Mouse (Mus musculus) limb, embryonic 15.5 days (tissue): ENCODE measurements at regions not wholly inside any gene's neighbourhood (a gene's known extent, or its start where the extent isn't known, plus 50 kb on each side); places are given as distances from the start of the nearest gene placed in this dataset.
A peak's percentile ranks its signal among the peaks of the same experiment; 100 is the strongest.

Experiments used
- ATAC-seq: fragments of 200-750 bp; cut with Nextera tagmentation; 2 replicates; pipeline ENCODE4 v1.8.0; 2017; ENCODE audit warnings: low read depth, moderate TSS enrichment; ENCODE audit not compliant: insufficient number of reproducible peaks, low FRiP score, low TSS enrichment
- H3K27ac ChIP-seq: fragments of 300-500 bp; sonication (generic); 2 replicates; pipeline ENCODE4 v1.5.1; 2015; ENCODE audit warnings: moderate library complexity, mild to moderate bottlenecking, inconsistent platforms
- H3K27me3 ChIP-seq: fragments of 300-500 bp; sonication (generic); 2 replicates; pipeline ENCODE4 v1.6.1; 2015; ENCODE audit warnings: inconsistent platforms
- H3K36me3 ChIP-seq: fragments of 300-500 bp; sonication (generic); 2 replicates; pipeline ENCODE4 v1.6.1; 2015; ENCODE audit warnings: inconsistent platforms
- H3K4me1 ChIP-seq: fragments of 300-500 bp; sonication (generic); 2 replicates; pipeline ENCODE4 v1.6.1; 2015; ENCODE audit warnings: inconsistent platforms
- H3K4me2 ChIP-seq: fragments of 300-500 bp; sonication (generic); 2 replicates; pipeline ENCODE4 v1.6.1; 2015; ENCODE audit warnings: mild to moderate bottlenecking, inconsistent platforms
- H3K4me3 ChIP-seq: fragments of 300-500 bp; sonication (generic); 2 replicates; pipeline ENCODE4 v1.5.1; 2015; ENCODE audit warnings: mild to moderate bottlenecking, inconsistent platforms
- H3K9ac ChIP-seq: fragments of 300-500 bp; sonication (generic); 2 replicates; pipeline ENCODE4 v1.6.1; 2015; ENCODE audit warnings: inconsistent platforms
- H3K9me3 ChIP-seq: fragments of 300-500 bp; sonication (generic); 2 replicates; pipeline ENCODE4 v1.6.1; 2016; ENCODE audit warnings: inconsistent platforms
- WGBS: fragments of 180-500 bp; shearing (Covaris S2); methylation state at CpG from one replicate; pipeline ENCODE4 v1.1.7; 2015; 5-methylcytosine and 5-hydroxymethylcytosine counted together

GRCm38 (mm10) chr10:118722671-118723070 lies 147.3 kb downstream of the Dyrk2 start:
- Histone ChIP-seq H3K9me3 (no peaks in the 10 kb centered on the region), H3K27me3 (no peaks in the 10 kb centered on the region), H3K27ac (peak overlapping the region; percentile 55), H3K36me3 (no peaks in the 10 kb centered on the region), H3K4me2 (no peak overlapping the region), H3K4me3 (no peak overlapping the region), H3K9ac (no peak overlapping the region), H3K4me1 (peaks cover 17% of the 10 kb centered on the region)
- WGBS = 48% methylated on average over 3 of the region's 3 CpGs
- ATAC-seq = no peak

DNA sequence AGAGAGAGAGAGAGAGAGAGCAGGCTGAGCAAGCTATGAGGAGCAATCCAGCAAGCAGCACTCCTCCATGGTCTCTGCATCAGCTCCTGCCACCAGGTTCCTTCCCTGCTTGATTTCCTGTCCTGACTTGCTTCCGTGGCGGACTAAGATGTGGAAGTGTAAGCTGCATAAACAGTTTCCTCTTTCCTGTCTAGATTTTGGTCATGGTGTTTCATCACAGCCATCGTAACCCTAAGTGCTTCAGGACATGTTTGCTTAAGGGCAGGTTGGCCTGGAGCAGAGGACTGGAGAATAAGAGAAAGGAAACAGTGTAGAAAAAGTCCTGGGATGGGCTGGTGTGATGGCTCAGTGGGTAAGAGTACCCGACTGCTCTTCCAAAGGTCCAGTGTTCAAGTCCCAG lies 133.9 kb downstream of the Dyrk2 start:
- no peak for ATAC-seq
- H3K4me1 ChIP-seq = no peaks in the 10 kb centered on the region
- H3K4me2 ChIP-seq = no peak overlapping the region
- no peak overlapping the region for H3K4me3 ChIP-seq
- H3K9ac ChIP-seq = no peak overlapping the region
- H3K27me3 ChIP-seq = no peaks in the 10 kb centered on the region
- no peak overlapping the region for H3K27ac ChIP-seq
- 86% methylated on average over 4 of the region's 4 CpGs for WGBS
- H3K9me3 ChIP-seq = no peaks in the 10 kb centered on the region
- H3K36me3 ChIP-seq = no peaks in the 10 kb centered on the region

DNA sequence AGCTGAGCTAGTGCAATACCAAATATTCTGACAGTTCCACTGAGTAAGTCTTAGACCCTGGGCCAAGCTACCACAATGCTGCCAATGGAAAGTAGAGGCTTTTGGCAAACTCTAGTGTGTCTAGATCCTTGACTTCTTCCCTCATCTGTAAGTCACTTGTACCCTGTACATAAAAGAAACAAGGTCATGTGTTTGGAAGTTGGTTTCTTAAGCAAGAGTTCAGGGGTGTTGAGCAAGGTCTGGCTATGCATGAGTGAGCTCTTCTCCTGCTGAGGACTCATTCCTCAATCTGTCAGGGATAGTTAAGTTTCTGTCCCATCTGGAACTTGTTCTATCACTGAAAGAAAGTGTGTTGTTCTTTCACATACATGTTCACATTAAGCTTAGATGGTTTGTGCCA lies 132.9 kb downstream of the Dyrk2 start:
- no peak for ATAC-seq

GRCm38 (mm10) chr10:118739849-118740481 lies 130.0 kb downstream of the Dyrk2 start:
- Histone ChIP-seq H3K9me3 (no peaks in the 10 kb centered on the region), H3K27me3 (no peaks in the 10 kb centered on the region), H3K9ac (no peak overlapping the region), H3K4me1 (no peaks in the 10 kb centered on the region), H3K27ac (no peak overlapping the region), H3K4me3 (no peak overlapping the region), H3K36me3 (no peaks in the 10 kb centered on the region), H3K4me2 (no peak overlapping the region)
- WGBS = 68% methylated on average over 10 of the region's 10 CpGs
- no peak for ATAC-seq

More for the DNA sequence above, 132.9 kb downstream of the Dyrk2 start:
- Histone ChIP-seq H3K36me3 (no peaks in the 10 kb centered on the region), H3K9me3 (no peaks in the 10 kb centered on the region), H3K4me2 (no peak overlapping the region), H3K4me3 (no peak overlapping the region), H3K27me3 (no peaks in the 10 kb centered on the region), H3K4me1 (no peaks in the 10 kb centered on the region), H3K27ac (no peak overlapping the region), H3K9ac (no peak overlapping the region)

DNA sequence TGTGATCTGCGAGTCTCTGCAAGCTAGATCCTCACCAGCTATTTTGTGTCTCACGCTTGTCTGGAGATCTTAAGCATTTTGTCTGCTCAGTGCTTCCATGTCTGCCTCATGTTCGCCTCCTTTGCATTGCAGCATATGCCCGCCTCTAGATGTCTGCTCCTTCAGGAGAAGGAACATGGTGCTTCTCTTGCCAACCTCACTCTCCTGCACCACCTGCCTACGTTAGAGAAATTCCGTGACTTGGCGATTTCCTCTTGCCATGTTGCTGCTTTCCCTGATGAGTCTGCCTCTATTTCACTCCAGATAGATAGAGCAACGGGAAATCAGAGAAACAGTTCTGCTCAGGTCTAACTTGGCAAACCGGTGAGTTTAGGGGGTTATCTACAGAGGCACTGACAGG lies 126.2 kb downstream of the Dyrk2 start:
- Histone ChIP-seq H3K4me1 (peaks cover 5% of the 10 kb centered on the region), H3K4me3 (no peak overlapping the region), H3K36me3 (no peaks in the 10 kb centered on the region), H3K9ac (no peak overlapping the region), H3K27ac (no peak overlapping the region), H3K9me3 (no peaks in the 10 kb centered on the region), H3K4me2 (no peak overlapping the region), H3K27me3 (no peaks in the 10 kb centered on the region)
- ATAC-seq = no peak
- WGBS = 87% methylated on average over 9 of the region's 9 CpGs

DNA sequence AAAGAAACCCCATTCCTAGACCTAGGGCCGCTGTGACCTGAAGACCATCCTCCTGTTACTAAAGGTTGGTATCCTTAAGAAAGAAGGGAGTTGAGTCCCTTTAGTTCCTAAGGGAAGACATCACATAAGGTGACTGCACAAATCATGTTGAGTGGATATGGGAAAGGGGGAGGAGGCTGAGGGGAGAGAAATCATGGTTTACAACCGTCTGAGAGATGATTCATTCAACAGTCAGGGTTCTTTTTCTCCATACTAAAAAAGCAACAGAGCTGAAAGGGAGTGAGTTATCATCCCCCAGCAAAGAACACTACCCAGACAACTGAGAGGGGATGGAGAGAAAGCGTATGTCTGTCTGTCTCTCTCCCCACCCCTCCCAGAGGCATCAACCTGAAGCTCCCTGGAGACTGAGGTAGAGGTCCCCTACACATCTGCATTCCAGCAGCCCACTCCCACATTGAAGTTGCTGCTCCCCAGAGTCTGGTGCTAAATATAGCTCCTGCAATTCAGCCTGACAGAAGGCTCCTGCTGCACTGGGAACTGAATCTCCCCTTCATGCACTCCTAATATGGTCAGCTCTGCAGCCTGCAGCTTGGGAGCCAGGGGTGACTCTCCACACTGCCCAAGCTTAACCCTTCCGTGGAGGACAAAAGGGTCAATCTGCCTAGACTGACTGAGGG lies 123.2 kb downstream of the Dyrk2 start:
- Histone ChIP-seq H3K36me3 (no peaks in the 10 kb centered on the region), H3K27me3 (no peaks in the 10 kb centered on the region), H3K4me2 (no peak overlapping the region), H3K4me3 (no peak overlapping the region), H3K9me3 (no peaks in the 10 kb centered on the region), H3K27ac (0 out of 2 replicates have a peak overlapping the region, but pooled peaks have one; percentile 27), H3K9ac (no peak overlapping the region), H3K4me1 (peaks cover 5% of the 10 kb centered on the region)
- ATAC-seq = no peak
- 48% methylated on average over 4 of the region's 4 CpGs for WGBS

DNA sequence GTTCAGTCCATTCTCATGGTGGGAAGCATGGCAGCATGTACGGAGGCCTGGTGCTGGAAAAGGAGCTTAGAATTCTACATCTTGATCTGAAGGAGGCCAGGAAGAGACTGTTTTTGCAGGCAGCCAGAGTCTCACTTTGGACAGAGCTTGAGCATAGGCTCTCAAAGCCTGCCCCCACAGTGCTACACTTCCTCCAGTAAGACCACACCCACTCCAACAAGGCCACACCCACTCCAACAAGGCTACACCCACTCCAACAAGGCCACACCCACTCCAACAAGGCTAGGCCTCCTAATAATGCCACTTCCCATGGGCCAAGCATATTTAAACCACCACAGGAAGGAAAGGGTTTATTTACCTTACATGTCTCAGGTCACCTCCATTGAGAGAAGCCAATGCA lies 121.0 kb downstream of the Dyrk2 start:
- whole genome bisulfite sequencing = 88% methylated on average over 1 of the region's 1 CpGs
- Histone ChIP-seq H3K36me3 (no peaks in the 10 kb centered on the region), H3K9me3 (no peaks in the 10 kb centered on the region), H3K4me3 (no peak overlapping the region), H3K9ac (no peak overlapping the region), H3K4me1 (peaks cover 5% of the 10 kb centered on the region), H3K4me2 (no peak overlapping the region), H3K27me3 (no peaks in the 10 kb centered on the region), H3K27ac (no peak overlapping the region)
- ATAC-seq = no peak; the same call in 1 of the 2 replicates

DNA sequence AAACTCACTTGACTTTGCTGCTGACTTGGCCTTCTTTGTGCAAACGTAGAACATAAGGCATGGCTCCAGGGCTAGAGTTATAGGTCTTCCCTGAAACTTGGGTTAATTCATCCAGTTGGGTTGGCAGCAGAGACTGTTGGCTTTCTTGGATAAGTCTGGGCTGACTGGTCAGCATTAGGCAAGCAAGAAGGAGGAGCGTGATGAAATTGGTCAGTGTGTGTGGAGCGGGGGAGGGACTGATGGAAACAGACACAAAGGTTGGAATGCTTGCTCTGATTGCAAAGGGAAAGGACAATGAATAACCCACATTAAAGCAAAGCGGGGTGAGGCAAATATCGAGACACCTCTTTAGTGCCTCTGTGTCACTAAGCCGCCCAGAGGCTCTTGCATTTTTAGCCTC lies 120.3 kb downstream of the Dyrk2 start:
- Histone ChIP-seq H3K9ac (no peak overlapping the region), H3K27me3 (no peaks in the 10 kb centered on the region), H3K4me3 (no peak overlapping the region), H3K9me3 (no peaks in the 10 kb centered on the region), H3K4me2 (no peak overlapping the region), H3K4me1 (peaks cover 5% of the 10 kb centered on the region), H3K36me3 (no peaks in the 10 kb centered on the region), H3K27ac (no peak overlapping the region)
- 84% methylated on average over 6 of the region's 6 CpGs for WGBS
- no peak for ATAC-seq

GRCm38 (mm10) chr10:118751110-118751509 lies 118.9 kb downstream of the Dyrk2 start:
- no peak overlapping the region for H3K4me2 ChIP-seq
- H3K9me3 ChIP-seq = no peaks in the 10 kb centered on the region
- H3K4me1 ChIP-seq = peaks cover 5% of the 10 kb centered on the region
- no peak for ATAC-seq
- H3K9ac ChIP-seq = no peak overlapping the region
- no peaks in the 10 kb centered on the region for H3K27me3 ChIP-seq
- no peaks in the 10 kb centered on the region for H3K36me3 ChIP-seq
- H3K27ac ChIP-seq = no peak overlapping the region
- H3K4me3 ChIP-seq = no peak overlapping the region
- 73% methylated on average over 2 of the region's 2 CpGs for WGBS

DNA sequence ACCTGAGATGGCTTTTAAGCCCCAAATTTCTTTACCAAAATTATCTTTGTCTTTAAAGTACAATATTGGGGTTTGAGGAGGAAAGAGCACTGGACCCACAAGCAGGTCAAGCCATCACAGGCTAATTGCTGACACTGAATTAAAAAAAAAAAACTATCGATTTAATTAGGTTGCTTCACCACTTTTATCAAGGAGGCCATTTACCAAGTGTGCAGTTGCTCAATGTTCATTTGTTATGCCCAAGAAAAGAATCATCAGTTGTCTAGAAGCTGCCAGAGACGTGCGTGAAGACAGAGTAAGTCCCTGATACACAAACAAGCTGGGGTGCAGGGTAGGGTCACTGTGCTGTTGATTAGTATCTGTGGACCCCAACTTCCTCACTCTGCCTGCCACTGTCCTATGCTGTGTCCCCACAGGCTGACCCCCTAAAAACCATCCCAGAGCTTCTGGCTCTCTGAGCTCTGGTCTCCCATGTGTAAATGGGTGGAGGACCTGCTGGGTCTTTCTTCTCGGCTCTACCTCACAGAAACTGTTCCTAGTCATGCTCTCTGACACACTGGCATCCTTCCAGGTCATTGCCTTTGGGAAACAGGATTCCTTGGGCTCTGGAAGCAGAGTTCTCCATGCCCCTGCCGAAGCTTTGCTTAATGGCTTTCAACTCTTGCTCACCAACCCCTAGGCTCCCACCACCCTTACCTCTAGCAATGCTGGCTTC lies 116.8 kb downstream of the Dyrk2 start:
- no peaks in the 10 kb centered on the region for H3K36me3 ChIP-seq
- no peaks in the 10 kb centered on the region for H3K27me3 ChIP-seq
- no peak overlapping the region for H3K4me2 ChIP-seq
- no peak overlapping the region for H3K4me3 ChIP-seq
- no peak overlapping the region for H3K9ac ChIP-seq
- 82% methylated on average over 5 of the region's 5 CpGs for WGBS
- no peak overlapping the region for H3K27ac ChIP-seq
- H3K9me3 ChIP-seq = no peaks in the 10 kb centered on the region
- no peak for ATAC-seq
- no peaks in the 10 kb centered on the region for H3K4me1 ChIP-seq

DNA sequence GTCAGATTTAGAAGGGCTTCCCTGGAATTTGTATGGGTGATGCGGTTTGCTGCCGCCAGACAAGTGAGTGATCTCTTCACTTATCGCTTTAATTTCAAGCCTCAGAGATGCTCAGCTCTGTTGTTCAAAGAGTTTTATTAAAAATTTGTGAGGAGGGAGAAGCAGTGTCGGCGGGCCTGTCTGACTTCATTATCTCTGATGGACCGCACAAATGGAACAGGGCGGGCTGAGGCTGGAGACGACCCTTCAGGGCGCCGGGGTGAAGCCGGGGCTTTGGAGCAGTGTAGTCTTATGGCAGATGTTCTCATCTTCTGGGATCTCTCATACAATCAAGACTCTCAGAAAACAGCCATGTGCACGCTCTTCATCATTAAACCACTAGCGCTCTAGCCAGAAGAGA lies 115.2 kb downstream of the Dyrk2 start:
- Histone ChIP-seq H3K27me3 (no peaks in the 10 kb centered on the region), H3K27ac (no peak overlapping the region), H3K4me1 (no peaks in the 10 kb centered on the region), H3K9ac (no peak overlapping the region), H3K4me2 (no peak overlapping the region), H3K4me3 (no peak overlapping the region), H3K36me3 (no peaks in the 10 kb centered on the region), H3K9me3 (no peaks in the 10 kb centered on the region)
- ATAC-seq = no peak
- 95% methylated on average over 13 of the region's 13 CpGs for WGBS

DNA sequence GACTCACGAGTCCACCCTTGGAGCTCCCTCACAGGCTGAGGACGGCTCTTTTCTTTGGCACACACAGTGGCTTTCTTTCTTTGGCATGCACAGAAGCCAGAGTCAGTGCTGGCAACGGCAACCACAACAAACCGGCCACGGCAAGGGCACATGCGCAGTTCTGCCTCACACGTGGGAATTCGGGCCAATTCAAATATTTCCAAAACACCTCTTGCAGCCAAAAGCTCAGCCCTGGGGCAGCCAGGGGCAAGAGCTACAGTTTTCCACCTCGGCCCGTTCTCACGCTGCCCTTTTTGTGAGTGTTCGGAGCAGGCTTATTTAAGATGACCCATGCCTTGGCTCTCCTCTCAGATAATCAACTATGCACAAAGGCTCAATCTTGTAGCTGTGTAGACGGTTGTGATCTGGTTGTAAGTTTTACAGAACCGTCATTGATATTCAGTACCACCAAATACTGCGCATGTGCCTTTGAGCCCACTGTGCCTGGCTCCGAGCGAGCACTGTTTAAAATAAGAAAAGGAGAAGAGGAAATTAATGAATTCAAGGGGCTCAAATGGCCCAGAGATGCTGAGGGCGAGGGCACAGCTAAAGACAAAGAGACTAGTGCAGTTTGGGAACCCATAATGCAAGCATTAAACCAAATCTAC lies 111.1 kb downstream of the Dyrk2 start:
- no peak overlapping the region for H3K4me3 ChIP-seq
- no peaks in the 10 kb centered on the region for H3K36me3 ChIP-seq
- H3K9ac ChIP-seq = no peak overlapping the region
- 0 out of 2 replicates have a peak, but pooled peaks cover 2% of the 10 kb centered on the region for H3K4me1 ChIP-seq
- no peaks in the 10 kb centered on the region for H3K9me3 ChIP-seq
- WGBS = 65% methylated on average over 18 of the region's 18 CpGs
- no peaks in the 10 kb centered on the region for H3K27me3 ChIP-seq
- H3K27ac ChIP-seq = no peak overlapping the region
- peak; percentile 53 for ATAC-seq
- no peak overlapping the region for H3K4me2 ChIP-seq
